Mouse (Mus musculus): Measurements from ENCODE around the gene Zmym5. TPM values are rescaled to one million over a fixed set of nuclear protein-coding genes. Genes with fewer than 3 reads are reported as not detected.
"Not testable (repeated sequence)": the region's sequence is repeated elsewhere in the genome, so short reads cannot be mapped to it uniquely, and the experiment has no call there.

Zmym5 gene
- total RNA-seq, 2 experiments from 2014 or later = 27.0 to 27.2 TPM

DNA sequence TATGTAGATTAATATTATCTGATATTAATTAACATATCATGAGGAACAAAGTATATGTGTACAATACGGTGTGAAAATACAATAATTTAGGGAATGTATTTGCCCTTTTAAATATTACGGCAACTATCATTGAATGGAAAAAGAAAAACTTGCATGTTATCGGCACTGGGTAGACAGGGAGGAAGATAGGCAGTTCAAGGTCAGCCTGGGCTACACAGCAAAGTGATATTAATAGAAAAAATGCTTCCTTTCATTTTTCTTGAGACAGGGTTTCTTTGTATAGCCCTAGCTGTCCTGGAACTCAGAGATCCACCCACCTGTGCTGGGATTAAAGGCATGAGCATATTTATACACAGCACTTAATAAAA is 32.6 kb downstream of the Zmym5 start:
- DNase-seq (ENCODE audit: extremely low spot score in 1 of 2, low spot score in 2 of 2) = no peak
- intact Hi-C loops (cut with DNase I) = no loop called here

DNA sequence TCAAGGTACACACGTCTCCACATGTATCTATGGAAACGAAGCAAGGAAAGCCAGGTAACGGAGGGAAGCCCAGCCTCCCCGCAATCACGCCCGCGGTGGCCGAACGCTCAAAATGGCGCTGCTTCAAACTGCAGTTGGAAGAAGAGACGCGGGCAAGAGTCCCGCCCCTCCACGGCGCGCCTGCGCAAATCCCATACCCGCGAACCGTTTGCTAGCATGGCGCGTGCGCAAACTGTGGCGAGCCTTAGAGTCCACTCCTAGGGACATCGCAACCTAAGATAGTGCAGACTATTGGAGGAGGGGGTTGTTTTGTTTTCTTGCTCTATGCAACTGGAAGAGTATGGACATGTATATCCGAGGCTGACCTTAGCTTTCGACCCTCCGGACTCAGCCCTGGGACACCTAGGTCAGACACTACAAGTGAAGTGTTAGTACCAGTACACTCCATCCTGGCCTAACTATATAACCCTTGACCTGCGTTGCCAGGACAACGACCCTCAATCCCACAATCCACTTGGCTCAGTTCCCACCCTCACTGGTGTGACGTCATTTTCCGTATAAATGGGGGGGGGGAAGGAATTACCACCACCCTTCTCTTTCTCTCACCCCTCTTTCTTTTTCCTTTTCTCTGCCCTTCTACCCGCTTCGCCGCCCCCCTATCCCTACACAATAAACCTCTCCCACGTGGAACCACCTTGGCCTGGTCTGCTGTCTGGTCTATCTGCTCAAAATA is 33.1 kb downstream of the Zmym5 start, which contains the start of gene Pspc1:
Pspc1 (minus strand) TSS at position 117 of the 733 bp plus-strand sequence.
- intact Hi-C loops (cut with DNase I) = no loop called here
- DNase-seq (ENCODE audit: extremely low spot score in 1 of 2, low spot score in 2 of 2) = peak; percentile 97 to 98

DNA sequence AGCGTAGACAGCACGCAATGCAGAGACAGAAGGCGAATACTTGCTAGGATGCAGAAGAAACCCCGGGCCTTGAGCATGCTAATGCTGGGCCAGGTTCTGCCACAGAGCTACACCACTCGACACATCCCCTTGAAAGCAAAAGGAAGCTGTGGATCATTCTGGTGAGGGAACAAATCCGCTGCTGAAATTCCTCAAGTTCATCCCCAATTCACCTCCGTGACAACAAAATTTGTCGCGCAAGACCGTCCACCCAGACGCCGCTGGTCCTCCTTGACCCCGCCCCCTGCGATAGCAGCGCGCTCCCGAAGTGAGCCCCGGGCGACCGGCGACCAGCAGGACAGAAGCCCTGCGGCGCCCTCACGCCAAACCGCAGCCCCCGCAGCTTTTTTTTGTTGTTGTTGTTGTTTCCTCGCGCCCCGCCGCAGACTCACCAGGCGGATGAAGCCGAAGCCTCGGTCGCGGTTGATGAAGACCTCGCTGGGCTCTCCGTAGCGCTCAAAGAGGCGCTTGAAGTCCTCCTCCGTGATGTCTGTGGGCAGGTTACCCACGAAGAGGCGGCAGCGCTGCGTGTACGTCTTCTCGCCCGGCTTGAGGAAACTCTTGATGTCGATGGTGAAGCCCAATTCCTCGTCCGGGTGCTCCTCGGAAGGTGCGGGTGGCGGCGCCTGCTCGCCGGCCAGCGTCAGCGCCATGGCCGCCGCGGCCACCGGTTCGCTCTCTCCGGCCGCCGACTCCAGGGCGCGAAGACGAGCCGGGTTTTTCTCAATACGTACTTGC is 34.0 kb downstream of the Zmym5 start:
- DNase-seq (ENCODE audit: extremely low spot score in 1 of 2, low spot score in 2 of 2) = peak; percentile 29 to 84
- intact Hi-C loops (cut with DNase I) = no loop called here

DNA sequence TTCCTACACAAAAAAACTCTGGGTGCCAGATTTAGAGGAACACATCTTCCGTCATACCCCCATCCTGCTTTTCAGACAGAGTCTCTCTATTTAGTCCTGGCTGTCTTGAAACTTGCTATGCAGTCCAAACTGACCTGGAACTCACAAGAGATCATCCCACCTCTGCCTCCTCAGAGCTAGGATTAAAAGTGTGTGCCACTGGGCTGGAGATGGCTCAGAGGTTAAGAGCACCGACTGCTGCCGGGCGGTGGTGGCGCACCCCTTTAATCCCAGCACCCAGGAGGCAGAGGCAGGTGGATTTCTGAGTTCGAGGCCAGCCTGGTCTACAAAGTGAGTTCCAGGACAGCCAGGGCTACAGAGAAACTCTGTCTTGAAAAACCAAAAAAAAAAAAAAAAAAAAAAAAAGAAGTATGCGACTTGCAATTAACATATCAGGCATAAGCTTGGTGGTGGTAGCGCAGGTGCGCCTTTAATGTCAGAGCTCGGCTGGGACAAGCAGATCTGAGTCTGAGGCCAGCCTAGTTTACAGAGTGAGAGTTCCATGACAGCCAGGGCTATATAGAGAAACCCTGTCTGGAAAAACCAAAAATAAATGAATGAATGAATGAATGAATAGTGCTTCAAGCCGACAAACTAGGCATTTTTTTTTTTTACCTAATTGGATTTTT is 34.8 kb downstream of the Zmym5 start:
- no peak for DNase-seq (ENCODE audit: extremely low spot score in 1 of 2, low spot score in 2 of 2)
- intact Hi-C loops (cut with DNase I) = no loop called here

DNA sequence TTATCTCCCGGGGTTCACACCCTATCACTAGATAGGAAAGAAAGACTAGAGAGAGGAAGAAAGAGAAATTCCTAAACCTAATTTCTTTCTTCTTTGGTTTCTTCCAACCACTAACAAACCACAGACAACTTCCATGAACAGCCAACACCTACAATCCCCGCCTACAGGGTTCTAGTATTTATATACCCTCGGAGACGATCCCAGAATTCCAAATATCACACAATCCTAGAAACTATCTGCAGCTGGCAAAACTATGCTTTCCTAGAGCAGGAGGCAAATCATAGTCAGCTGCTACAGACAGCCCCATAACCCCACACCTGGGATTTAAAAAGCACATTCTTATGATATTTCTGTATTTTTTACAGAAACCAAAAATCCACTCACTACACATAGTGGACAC is 36.1 kb downstream of the Zmym5 start:
- no peak for DNase-seq (ENCODE audit: extremely low spot score in 1 of 2, low spot score in 2 of 2)
- intact Hi-C loops (cut with DNase I) = no loop called here

DNA sequence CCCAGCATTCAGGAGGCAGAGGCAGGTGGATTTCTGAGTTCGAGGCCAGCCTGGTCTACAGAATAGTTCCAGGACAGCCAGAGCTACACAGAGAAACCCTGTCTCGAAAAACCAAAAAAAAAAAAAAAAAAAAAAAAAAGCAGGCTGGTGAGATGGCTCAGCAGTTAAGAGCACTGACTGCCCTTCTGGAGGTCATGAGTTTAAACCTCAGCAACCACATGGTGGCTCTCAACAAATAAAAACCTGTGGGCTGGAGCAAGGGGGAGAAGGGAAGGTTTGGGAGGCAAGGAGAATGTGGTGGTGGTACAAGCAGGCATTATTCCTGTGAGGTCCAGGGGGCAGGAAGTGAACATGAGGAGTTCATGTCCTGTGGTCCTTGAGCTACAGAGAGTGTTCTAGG is 45.1 kb downstream of the Zmym5 start:
- DNase-seq (ENCODE audit: extremely low spot score in 1 of 2, low spot score in 2 of 2); intact Hi-C loops (cut with DNase I): not testable (repeated sequence)

DNA sequence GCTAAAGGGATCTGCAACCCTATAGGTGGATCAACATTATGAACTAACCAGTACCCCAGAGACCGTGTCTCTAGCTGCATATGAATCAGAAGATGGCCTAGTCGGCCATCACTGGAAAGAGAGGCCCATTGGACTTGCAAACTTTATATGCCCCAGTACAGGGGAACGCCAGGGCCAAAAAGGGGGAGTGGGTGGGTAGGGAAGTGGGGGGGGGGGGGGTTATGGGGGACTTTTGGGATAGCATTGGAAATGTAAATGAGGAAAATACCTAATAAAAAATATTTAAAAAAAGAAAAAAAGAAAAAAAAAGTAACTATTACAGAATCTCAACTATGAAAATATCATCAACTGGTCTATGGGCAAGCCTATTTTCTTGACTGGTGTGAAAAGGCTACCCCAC is 46.4 kb downstream of the Zmym5 start:
- DNase-seq (ENCODE audit: extremely low spot score in 1 of 2, low spot score in 2 of 2); intact Hi-C loops (cut with DNase I): not testable (repeated sequence)

DNA sequence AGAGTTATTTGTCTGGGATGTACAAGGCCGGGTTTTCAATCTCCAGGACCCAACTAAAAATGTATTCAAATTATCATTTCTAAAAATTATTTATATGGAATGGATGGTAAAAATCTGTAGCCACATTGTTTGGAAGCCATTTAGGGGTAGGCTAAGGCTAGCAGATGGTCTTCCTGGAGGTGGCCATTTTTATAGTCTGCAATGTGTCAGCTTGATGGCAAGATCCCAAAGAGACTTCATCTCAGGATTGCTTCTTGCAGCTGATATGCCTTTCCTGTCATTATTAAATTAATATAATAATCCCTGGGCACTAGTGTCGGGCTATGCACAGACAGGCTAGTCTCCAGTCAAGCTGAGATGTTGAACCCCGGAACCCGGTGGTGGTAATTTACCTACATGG is 60.2 kb downstream of the Zmym5 start:
- intact Hi-C loops (cut with DNase I) = no loop called here
- DNase-seq (ENCODE audit: extremely low spot score in 1 of 2, low spot score in 2 of 2) = no peak

Other genes with a start within 250 kb of the Zmym5 start
- 1 to 10 TPM; 3.9 to 4.5 TPM for gene Cenpj, start 236.3 kb downstream of the Zmym5 start, total RNA-seq (2021)
- gene Parp4, start 236.1 kb downstream of the Zmym5 start, total RNA-seq (2021) = 1 to 10 TPM; 1.8 to 3.6 TPM
- 10 to 100 TPM; 48.1 to 56.7 TPM for gene Mphosph8, start 143.5 kb downstream of the Zmym5 start, total RNA-seq (2021)
- gene Pspc1, start 33.4 kb downstream of the Zmym5 start, total RNA-seq (2021) = 10 to 100 TPM; 70.5 to 80.4 TPM
- 10 to 100 TPM; 82.9 to 88.8 TPM for gene Zmym2, start 74.9 kb upstream of the Zmym5 start, total RNA-seq (2021)
- gene Gja3, start 246.4 kb upstream of the Zmym5 start, total RNA-seq (2021) = under 1 TPM; 0.61 to 0.71 TPM

Data from left cerebral cortex, postnatal 10 days (tissue).